Mouse (Mus musculus) inflammation-experienced regulatory T-cells, adult 6 months (primary cell): Measurements from ENCODE around the gene Akt2. TPM values are rescaled to one million over a fixed set of nuclear protein-coding genes. Genes with fewer than 3 reads are reported as not detected.

Source experiments
- ATAC-seq: one replicate; pipeline ENCODE4 v1.8.0; 2017
- polyA plus RNA-seq, 3 experiments: library from polyadenylated mRNA; unstranded; fragments of 100-300 nt; shearing (Covaris generic); gene quantifications; one replicate each; pipeline ENCODE4 v1.2.1; 2017

Akt2 gene
- polyA plus RNA-seq, 3 experiments from 2014 or later = 41.6 to 51.3 (median 43.1) TPM

DNA sequence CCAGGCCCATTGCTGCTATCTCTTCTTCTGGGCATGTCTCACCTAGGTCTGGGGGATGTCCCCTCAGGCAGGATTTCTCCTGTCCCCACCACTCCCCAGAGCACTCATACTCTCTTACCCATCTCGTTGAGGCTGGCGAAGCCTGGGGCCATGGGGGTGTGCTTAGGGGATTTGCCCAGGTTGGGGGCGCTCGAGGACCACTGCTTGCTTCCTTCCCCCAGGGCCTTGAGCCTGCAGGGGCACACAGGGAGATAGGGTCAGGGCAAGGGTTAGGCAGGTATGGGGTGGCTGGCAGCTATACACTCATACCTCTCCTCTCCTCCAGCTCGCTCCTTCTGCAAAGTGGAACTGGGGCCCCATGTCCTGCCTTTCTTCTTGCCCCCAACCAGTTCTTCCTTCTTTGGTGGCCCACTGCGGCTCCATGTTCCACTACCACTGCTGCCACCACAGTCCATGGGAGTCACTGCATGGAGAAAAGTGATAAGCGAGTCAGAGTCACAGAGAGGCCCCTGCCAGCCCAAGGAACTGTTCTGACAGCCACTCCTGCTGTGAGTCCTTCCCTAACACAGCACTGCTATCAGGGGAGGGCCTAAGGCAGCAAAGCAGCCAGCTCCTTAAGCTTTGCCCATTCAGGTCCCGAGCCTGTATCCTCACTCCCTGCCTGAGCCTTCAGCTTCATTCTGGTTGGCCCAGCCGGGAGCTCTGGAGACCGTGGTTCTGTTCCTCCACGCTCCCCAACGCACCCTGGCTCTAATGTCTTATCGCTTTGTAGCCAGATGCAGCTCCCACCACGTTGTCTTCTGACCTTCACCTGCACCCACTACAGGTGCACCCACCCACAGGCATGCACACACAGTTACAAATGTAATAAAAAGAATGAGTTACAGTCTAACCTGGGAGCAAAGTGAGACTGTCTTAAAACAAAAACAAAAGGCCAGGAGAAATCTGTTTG, 67.6 kb downstream of the Akt2 start:
- ATAC-seq = no peak

GRCm38 (mm10) chr7:27662038-27662437, 70.7 kb downstream of the Akt2 start:
- ATAC-seq = no peak

DNA sequence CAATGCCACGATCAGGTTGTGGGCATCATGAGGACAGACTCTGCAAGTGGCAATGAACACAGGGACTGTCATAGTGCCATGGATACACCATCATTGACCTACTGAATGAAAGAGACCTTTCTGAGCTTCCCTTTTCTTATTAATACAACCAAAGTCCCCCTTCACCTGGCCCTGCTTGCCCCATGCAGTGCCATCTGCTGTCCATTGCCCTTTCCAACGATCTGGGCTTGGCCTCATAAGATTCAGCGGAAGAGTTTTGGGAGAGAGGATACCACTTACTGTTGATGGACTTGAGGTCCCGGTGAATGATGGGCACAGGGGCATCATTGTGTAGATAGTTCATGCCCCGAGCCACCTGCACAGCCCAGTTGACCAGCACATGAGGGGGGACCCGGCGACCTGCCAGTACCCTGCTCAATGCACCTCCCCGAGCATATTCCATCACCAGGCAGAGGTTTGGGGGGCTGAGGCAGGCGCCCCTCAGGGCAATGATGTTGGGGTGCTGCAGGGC, 81.8 kb downstream of the Akt2 start:
- no peak for ATAC-seq

DNA sequence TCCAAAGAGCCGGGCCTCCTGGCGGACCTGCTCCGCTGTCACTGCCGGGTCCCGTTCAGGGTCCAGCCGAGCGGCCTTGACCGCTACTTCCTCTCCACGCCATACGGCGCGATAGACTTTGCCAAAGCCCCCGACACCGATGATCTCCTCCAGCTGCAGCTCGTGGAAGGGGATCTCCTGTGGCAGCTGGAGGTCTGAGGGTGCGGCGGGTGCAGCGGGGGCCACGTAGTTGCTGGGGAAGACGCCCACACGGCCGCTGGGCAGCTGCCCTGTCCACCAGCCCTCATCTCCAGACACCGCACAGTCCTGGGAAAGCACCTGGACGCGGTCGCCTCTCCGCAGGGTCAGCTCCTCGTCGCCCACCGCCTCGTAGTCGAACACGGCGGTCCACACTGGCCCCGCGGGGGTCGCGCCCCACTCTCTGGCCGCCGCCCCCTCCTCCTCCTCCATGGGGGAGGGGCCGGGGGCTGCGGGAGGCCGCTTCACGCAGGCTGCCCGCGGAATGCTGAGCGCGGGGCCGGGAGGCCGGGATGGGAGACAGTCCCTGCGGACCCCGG, 82.3 kb downstream of the Akt2 start:
- no peak for ATAC-seq

GRCm38 (mm10) chr7:27674195-27674521, 82.8 kb downstream of the Akt2 start:
- no peak for ATAC-seq

- peak; percentile 97 for ATAC-seq
Measured at GRCm38 (mm10) chr7:27674522-27675221, 83.3 kb downstream of the Akt2 start, which contains the start of gene Map3k10. Gene Map3k10, minus strand, starts transcription at chr7:27674598.

DNA sequence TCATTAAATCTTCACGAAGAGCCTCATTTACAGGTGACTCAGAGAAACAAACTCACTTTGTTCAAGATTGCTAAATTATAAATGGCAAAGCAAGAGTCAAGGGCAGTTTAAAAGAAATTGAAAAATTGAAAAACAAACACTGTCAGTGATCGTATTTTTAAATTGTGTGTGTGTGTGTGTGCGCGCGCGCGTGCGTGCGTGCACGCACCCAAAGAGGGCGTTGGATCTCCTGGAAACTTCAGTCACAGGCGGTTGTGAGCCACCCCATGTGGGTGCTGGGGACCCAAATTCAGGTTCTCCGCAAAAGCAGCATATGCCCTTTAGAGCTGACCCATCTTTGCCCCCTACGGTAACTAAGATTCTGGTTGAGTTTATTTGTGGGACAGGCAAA, 83.9 kb downstream of the Akt2 start:
- ATAC-seq = no peak

- no peak for ATAC-seq
Measured at GRCm38 (mm10) chr7:27683218-27683617, 91.9 kb downstream of the Akt2 start.

DNA sequence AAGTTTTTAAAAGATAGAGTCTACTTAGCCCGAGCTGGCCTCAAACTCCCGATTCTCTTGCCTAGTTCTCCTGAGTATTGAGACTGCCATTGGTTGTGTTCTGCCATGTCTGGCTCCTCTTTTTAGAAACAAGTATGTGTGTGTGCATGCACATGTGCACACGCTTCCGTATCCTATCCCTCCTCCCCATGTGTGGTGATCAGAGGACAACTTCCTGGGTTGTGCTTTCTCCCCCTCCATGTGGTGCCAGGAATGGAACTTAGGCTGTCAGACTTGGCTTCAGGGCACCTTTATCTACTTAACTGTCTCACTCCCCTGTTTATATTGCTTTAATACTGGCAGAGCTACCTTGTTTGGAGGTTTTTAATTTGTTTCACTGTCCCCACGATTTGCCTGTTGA, 93.9 kb downstream of the Akt2 start:
- no peak for ATAC-seq

DNA sequence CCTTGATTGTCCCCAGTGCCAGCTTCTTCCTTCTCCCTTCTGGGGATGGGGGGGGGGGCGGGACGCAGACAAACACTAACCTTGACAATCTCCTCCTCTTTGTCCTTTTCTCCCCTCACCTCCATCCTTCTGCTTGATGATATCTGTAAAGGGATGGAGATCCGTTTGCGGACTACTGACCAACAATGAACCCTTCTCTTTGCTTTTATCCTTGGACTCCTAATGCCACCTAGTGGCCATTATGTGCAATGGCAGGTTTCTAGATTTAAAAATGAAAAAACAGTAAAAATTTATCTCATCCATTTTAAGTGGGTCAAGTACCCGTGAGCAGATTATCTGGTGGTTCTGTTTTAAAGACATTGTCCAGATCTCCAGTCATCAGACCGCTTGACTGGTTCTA, 94.3 kb downstream of the Akt2 start:
- no peak for ATAC-seq

DNA sequence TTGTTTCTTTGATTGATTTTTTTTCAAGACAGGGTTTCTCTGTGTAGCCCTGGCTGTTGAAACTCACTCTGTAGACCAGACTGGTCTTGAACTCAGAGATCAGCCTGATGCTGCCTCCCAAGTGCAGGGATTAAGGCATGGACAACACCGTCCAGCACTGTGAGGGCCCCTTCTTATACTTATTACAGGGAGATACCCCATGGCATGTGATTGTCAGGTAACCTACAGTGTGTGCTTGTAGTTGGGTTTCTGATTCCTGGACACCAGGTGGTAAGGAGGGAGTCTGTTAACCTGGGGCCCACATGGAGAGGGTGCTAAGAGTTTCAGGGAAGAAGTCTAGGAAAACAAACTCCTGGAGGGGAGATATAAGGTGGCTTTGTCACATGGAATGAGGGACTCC, 95.7 kb downstream of the Akt2 start:
- ATAC-seq = no peak

- no peak for ATAC-seq
Measured at GRCm38 (mm10) chr7:27687836-27688235, 96.5 kb downstream of the Akt2 start.

DNA sequence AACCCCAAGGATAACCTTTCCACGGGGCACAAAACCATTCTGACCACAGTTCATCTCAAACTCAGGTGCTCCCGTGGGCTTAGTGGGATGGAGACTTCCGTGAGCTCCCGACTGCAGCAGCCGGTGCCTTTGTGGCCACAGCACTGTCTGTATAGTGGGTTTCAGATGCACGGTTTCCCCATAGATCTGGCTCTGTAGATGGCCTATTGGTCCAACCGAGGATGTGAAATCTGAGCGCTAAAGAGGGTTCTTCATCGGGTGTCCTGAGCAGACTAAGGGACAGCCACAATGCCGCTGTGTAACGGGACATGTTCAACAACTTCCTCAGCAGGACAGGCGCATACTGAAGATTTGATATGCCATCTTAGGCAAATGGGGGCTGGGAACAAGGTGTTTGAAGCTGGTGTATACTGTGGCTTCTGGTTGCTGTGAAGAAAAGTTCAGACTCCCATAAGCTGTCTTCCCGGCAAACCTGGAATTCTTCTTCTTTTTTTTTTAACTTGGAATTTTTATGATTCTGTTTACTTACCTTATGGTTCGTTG, 97.0 kb downstream of the Akt2 start:
- ATAC-seq = no peak

DNA sequence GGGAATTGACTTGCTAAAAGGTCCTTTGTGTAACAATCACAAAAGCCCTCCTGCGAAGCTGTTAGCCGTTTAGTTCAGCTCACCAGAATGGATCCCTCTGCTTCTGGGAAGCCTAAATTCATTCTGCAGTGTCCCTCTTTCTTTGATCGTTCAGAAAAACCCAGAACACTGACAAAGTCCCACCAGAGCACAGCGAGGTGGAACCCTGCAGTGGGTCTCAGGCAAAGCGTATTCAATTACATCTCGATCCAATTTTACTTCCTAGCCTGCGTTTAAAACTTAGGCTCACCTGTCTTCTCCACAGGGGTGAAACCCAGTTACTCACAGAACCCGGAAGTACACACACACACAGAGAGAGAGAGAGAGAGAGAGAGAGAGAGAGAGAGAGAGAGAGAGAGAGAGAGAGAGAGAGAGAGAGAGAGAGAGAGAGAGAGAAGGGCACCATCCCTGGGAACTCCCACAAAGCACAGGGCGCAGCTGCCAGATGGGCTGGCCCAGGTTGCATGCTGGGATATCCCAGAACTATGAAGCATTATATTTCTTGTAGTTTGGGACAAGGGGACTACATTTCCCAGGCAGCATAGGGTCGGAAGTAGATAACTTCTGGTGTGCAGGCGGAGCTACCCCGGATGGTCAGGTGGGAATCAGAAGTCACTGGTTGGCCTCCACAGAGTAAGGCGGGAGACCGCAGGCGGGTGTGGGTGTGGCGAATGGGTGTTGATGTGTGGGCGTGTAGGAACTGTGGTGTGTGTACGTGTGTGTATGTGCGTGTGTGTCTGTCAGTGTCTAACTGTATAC, 97.7 kb downstream of the Akt2 start, which contains the start of gene Zfp607b:
Gene Zfp607b (plus strand): TSS at position 526 of the 798 bp plus-strand sequence.
- ATAC-seq = peak; percentile 98

Other genes with a start within 250 kb of the Akt2 start
- gene Shkbp1, start 235.5 kb upstream of the Akt2 start, polyA plus RNA-seq = 10 to 100 TPM; 46.9 to 59.2 (median 50.1) TPM
- 1 to 10 TPM in 1 of 3 experiments, not detected in 2; 4.0 TPM for gene Gm20479, start 234.1 kb upstream of the Akt2 start, polyA plus RNA-seq
- gene Sptbn4, start 143.9 kb upstream of the Akt2 start, polyA plus RNA-seq = under 1 TPM; 0.12 to 0.23 (median 0.13) TPM
- gene Blvrb, start 143.6 kb upstream of the Akt2 start, polyA plus RNA-seq = 10 to 100 TPM in 2 of 3 experiments, 1 to 10 TPM in 1; 6.0 to 21.7 (median 17.0) TPM
- 10 to 100 TPM; 37.6 to 53.5 (median 42.6) TPM for gene Sertad3, start 117.8 kb upstream of the Akt2 start, polyA plus RNA-seq
- gene Sertad1, start 104.6 kb upstream of the Akt2 start, polyA plus RNA-seq = 10 to 100 TPM; 38.7 to 44.4 (median 40.2) TPM
- gene Prx, start 92.2 kb upstream of the Akt2 start, polyA plus RNA-seq = under 1 TPM; 0.24 to 0.52 (median 0.30) TPM
- under 1 TPM; 0.20 to 0.33 (median 0.23) TPM for gene Hipk4, start 68.3 kb upstream of the Akt2 start, polyA plus RNA-seq
- gene Pld3, start 38.3 kb upstream of the Akt2 start, polyA plus RNA-seq = 100 to 1,000 TPM; 155 to 246 (median 192) TPM
- 10 to 100 TPM; 16.4 to 24.4 (median 21.4) TPM for gene 2310022A10Rik, start 38.3 kb upstream of the Akt2 start, polyA plus RNA-seq
- gene Ttc9b, start 62.4 kb downstream of the Akt2 start, polyA plus RNA-seq = not detected
- gene Map3k10, start 83.0 kb downstream of the Akt2 start, polyA plus RNA-seq = 1 to 10 TPM in 1 of 3 experiments, under 1 TPM in 2; 0.88 to 1.4 (median 0.91) TPM
- gene Zfp607b, start 97.8 kb downstream of the Akt2 start, polyA plus RNA-seq = 1 to 10 TPM; 1.9 to 3.5 (median 3.3) TPM
- 10 to 100 TPM in 1 of 3 experiments, 1 to 10 TPM in 2; 7.2 to 12.6 (median 8.5) TPM for gene Zfp60, start 139.8 kb downstream of the Akt2 start, polyA plus RNA-seq
- 1 to 10 TPM; 6.0 to 9.0 (median 6.5) TPM for gene Zfp626, start 215.6 kb downstream of the Akt2 start, polyA plus RNA-seq
- gene Zfp59, start 247.1 kb downstream of the Akt2 start, polyA plus RNA-seq = 1 to 10 TPM; 5.8 to 8.0 (median 6.9) TPM